Mouse (Mus musculus): ENCODE measurements around the gene Duox1.
"Not testable (repeated sequence)": the region's sequence is repeated elsewhere in the genome, so short reads cannot be mapped to it uniquely, and the experiment has no call there.

The Duox1 gene

GRCm38 (mm10) chr2:122309647-122310046 lies 5.8 kb upstream of the Duox1 start:
- in situ Hi-C loops (cut with MboI, MseI) = no loop called here

- in situ Hi-C loops (cut with MboI, MseI) = no loop called here
These were observed 3.9 kb upstream of the Duox1 start for GRCm38 (mm10) chr2:122311561-122311960.

- in situ Hi-C loops (cut with MboI, MseI) = no loop called here
These were observed 2.6 kb upstream of the Duox1 start for GRCm38 (mm10) chr2:122312722-122313417.

GRCm38 (mm10) chr2:122313536-122313935 lies 1.9 kb upstream of the Duox1 start, which contains the start of gene Duoxa1:
TSS of gene Duoxa1 (minus strand) at chr2:122313730.
- in situ Hi-C loops (cut with MboI, MseI) = no loop called here

GRCm38 (mm10) chr2:122317384-122317783 lies 1.9 kb downstream of the Duox1 start:
- in situ Hi-C loops (cut with MboI, MseI) = no loop called here

GRCm38 (mm10) chr2:122323960-122324359 lies 8.5 kb downstream of the Duox1 start:
- in situ Hi-C loops (cut with MboI, MseI) = no loop called here

GRCm38 (mm10) chr2:122324586-122324985 lies 9.1 kb downstream of the Duox1 start:
- in situ Hi-C loops (cut with MboI, MseI) = no loop called here

- in situ Hi-C loops (cut with MboI, MseI) = no loop called here
These were observed 9.9 kb downstream of the Duox1 start for GRCm38 (mm10) chr2:122325361-122325760.

GRCm38 (mm10) chr2:122327986-122328385 lies 12.5 kb downstream of the Duox1 start:
- in situ Hi-C loops (cut with MboI, MseI) = no loop called here

GRCm38 (mm10) chr2:122330317-122330716 lies 14.8 kb downstream of the Duox1 start:
- in situ Hi-C loops (cut with MboI, MseI) = not testable (repeated sequence)

GRCm38 (mm10) chr2:122332222-122332621 lies 16.8 kb downstream of the Duox1 start:
- in situ Hi-C loops (cut with MboI, MseI) = no loop called here

GRCm38 (mm10) chr2:122334170-122334569 lies 18.7 kb downstream of the Duox1 start:
- in situ Hi-C loops (cut with MboI, MseI) = no loop called here

- in situ Hi-C loops (cut with MboI, MseI) = no loop called here
These were observed 21.8 kb downstream of the Duox1 start for GRCm38 (mm10) chr2:122337291-122337690.

GRCm38 (mm10) chr2:122345106-122345893 lies 29.8 kb downstream of the Duox1 start:
- in situ Hi-C loops (cut with MboI, MseI) = no loop called here

GRCm38 (mm10) chr2:122346164-122346563 lies 30.7 kb downstream of the Duox1 start:
- in situ Hi-C loops (cut with MboI, MseI) = not testable (repeated sequence)

GRCm38 (mm10) chr2:122347257-122347656 lies 31.8 kb downstream of the Duox1 start:
- in situ Hi-C loops (cut with MboI, MseI) = no loop called here

- in situ Hi-C loops (cut with MboI, MseI) = no loop called here
These were observed 33.2 kb downstream of the Duox1 start for GRCm38 (mm10) chr2:122348531-122349131.

- in situ Hi-C loops (cut with MboI, MseI) = no loop called here
These were observed 33.8 kb downstream of the Duox1 start for GRCm38 (mm10) chr2:122349136-122349785.

GRCm38 (mm10) chr2:122351156-122351930 lies 35.9 kb downstream of the Duox1 start:
- in situ Hi-C loops (cut with MboI, MseI) = no loop called here

- in situ Hi-C loops (cut with MboI, MseI) = no loop called here
These were observed 36.5 kb downstream of the Duox1 start for GRCm38 (mm10) chr2:122351931-122352329.

- in situ Hi-C loops (cut with MboI, MseI) = no loop called here
These were observed 37.5 kb downstream of the Duox1 start for GRCm38 (mm10) chr2:122352992-122353391.

Data from T-helper 17 cell (primary cell).